Mouse (Mus musculus) gastrocnemius, postnatal 36 days (tissue): ENCODE measurements at regions not wholly inside any gene's neighbourhood (a gene's known extent, or its start where the extent isn't known, plus 50 kb on each side); places are given as distances from the start of the nearest gene placed in this dataset.

Experiments used
- DNase-seq, 2 experiments: peaks; one replicate each; pipeline ENCODE4 v3.0.0; 2022
- intact Hi-C: fragments of 180-260 bp; cut with DNase I; formaldehyde crosslinking; loops from one replicate; pipeline ENCODE4 v1.15.1; 2025

- intact Hi-C loops, result no loop called here
- no peak for DNase-seq
Observed at GRCm38 (mm10) chr17:84129204-84129603, 58.5 kb downstream of the Zfp36l2 start.

- DNase-seq, result no peak
- intact Hi-C loops, result no loop called here
Observed at GRCm38 (mm10) chr17:84128262-84128661, 59.5 kb downstream of the Zfp36l2 start.

- intact Hi-C loops, result no loop called here
- DNase-seq, result no peak
Observed at GRCm38 (mm10) chr17:84126168-84126567, 61.6 kb downstream of the Zfp36l2 start.

GRCm38 (mm10) chr17:84123161-84123560 is 64.6 kb downstream of the Zfp36l2 start:
- intact Hi-C loops, result no loop called here
- no peak for DNase-seq

- DNase-seq, result no peak
- intact Hi-C loops, result no loop called here
Observed at GRCm38 (mm10) chr17:84122486-84123131, 65.1 kb downstream of the Zfp36l2 start.

GRCm38 (mm10) chr17:84121291-84121690 is 66.5 kb downstream of the Zfp36l2 start:
- DNase-seq, result no peak
- intact Hi-C loops, result no loop called here

- DNase-seq, result no peak
- intact Hi-C loops, result no loop called here
Observed at GRCm38 (mm10) chr17:84119221-84120017, 68.3 kb downstream of the Zfp36l2 start.

GRCm38 (mm10) chr17:84118781-84119180 is 69.0 kb downstream of the Zfp36l2 start:
- no peak for DNase-seq
- intact Hi-C loops, result no loop called here

- intact Hi-C loops, result no loop called here
- DNase-seq, result no peak
Observed at GRCm38 (mm10) chr17:84118271-84118670, 69.5 kb downstream of the Zfp36l2 start.

GRCm38 (mm10) chr17:84117756-84118155 is 70.0 kb downstream of the Zfp36l2 start:
- DNase-seq, result no peak
- intact Hi-C loops, result no loop called here

- intact Hi-C loops, result no loop called here
- no peak for DNase-seq
Observed at GRCm38 (mm10) chr17:84116340-84117279, 71.1 kb downstream of the Zfp36l2 start.

GRCm38 (mm10) chr17:84115957-84116339 is 71.8 kb downstream of the Zfp36l2 start:
- no peak for DNase-seq
- intact Hi-C loops, result loop anchor here (2.0 kb wide), 1 partner anchor 271 kb away; no protein-coding TSS in a partner anchor

- intact Hi-C loops, result loop anchor here (2.0 kb wide), 1 partner anchor 272 kb away; no protein-coding TSS in a partner anchor
- DNase-seq, result no peak
Observed at GRCm38 (mm10) chr17:84115133-84115532, 72.6 kb downstream of the Zfp36l2 start.

GRCm38 (mm10) chr17:84114279-84114994 is 73.3 kb downstream of the Zfp36l2 start:
- intact Hi-C loops, result loop anchor here (1.0 to 5.0 kb wide), 4 partner anchors 76 to 272 kb away; no protein-coding TSS in a partner anchor
- no peak for DNase-seq

- peak; percentile 90 to 92 for DNase-seq
- intact Hi-C loops, result loop anchor here (1.0 to 5.0 kb wide), 4 partner anchors 77 to 273 kb away; no protein-coding TSS in a partner anchor
Observed at GRCm38 (mm10) chr17:84113608-84114278, 74.0 kb downstream of the Zfp36l2 start.

GRCm38 (mm10) chr17:84112411-84113031 is 75.2 kb downstream of the Zfp36l2 start:
- intact Hi-C loops, result loop anchor here (5.0 kb wide), 2 partner anchors 85 to 210 kb away; no protein-coding TSS in a partner anchor
- DNase-seq, result peak; percentile 73 to 79

- DNase-seq, result no peak
- intact Hi-C loops, result loop anchor here (5.0 kb wide), 2 partner anchors 85 to 210 kb away; no protein-coding TSS in a partner anchor
Observed at GRCm38 (mm10) chr17:84111787-84112370, 75.9 kb downstream of the Zfp36l2 start.

- intact Hi-C loops, result loop anchor here (5.0 kb wide), 2 partner anchors 84 to 209 kb away; no protein-coding TSS in a partner anchor
- no peak for DNase-seq
Observed at GRCm38 (mm10) chr17:84110945-84111344, 76.8 kb downstream of the Zfp36l2 start.
